Mouse (Mus musculus) left cerebral cortex, postnatal 10 days (tissue): Measurements from ENCODE around the gene Vmn2r86. TPM values are rescaled to one million over a fixed set of nuclear protein-coding genes. Genes with fewer than 3 reads are reported as not detected.
"Not testable (repeated sequence)": the region's sequence is repeated elsewhere in the genome, so short reads cannot be mapped to it uniquely, and the experiment has no call there.

Source experiments
- DNase-seq, 2 experiments: peaks; one replicate each; pipeline ENCODE4 v3.0.0; 2021 to 2022; ENCODE audit warnings: low spot score in 2 of 2, mixed read lengths in 1 of 2; ENCODE audit errors: extremely low spot score in 1 of 2
- intact Hi-C: fragments of 180-260 bp; cut with DNase I; formaldehyde crosslinking; loops from one replicate; pipeline ENCODE4 v1.15.1; 2025
- total RNA-seq, 2 experiments: library from RNA; stranded (reverse); gene quantifications; 2 replicates each; pipeline ENCODE4 v1.2.3; 2021

Vmn2r86 gene
- total RNA-seq = under 1 TPM; 0.17 to 0.30 TPM

DNA sequence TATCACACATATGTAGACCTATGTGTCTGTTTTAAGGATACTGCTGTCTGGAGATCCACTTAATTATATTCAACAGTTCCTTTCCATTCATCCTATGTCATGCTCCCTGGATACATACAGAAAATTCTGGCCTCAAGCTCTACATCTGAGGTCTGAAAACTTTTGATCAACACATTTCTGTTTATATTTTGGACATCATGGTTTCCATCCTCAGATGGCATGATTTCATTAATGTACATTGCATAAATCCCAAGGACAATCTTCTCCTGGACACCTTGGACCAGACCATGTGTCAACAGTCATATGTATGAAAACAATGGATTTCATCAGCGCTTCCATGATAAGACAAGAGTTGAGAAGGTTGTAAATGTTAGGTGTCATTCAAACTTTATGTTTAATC lies at the start of gene Vmn2r86:
Gene Vmn2r86, minus strand, starts transcription at position 101 of the 400 bp plus-strand sequence.
- intact Hi-C loops, DNase-seq: not testable (repeated sequence)

DNA sequence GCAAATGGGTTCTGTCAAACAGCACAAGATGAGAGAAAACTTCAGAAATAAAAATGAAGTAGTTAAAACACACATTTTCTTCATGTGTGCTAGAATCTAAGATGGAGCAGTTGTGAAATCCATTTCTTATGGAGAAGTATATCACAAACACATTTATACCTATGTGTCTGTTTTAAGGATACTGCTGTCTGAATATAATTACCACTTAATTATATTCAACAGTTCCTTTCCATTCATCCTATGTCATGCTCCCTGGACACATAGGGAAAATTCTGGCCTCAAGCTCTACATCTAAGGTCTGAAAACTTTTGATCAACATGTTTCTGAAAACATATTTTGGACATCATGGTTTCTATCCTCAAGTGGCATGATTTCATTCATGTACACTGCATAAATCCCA lies 41.4 kb upstream of the Vmn2r86 start, which contains the start of gene Vmn2r87:
Gene Vmn2r87, minus strand, starts transcription at position 101 of the 400 bp plus-strand sequence.
- DNase-seq = no peak
- intact Hi-C loops = no loop called here

GRCm38 (mm10) chr10:130470311-130470760 lies 14.5 kb upstream of the Vmn2r86 start:
- DNase-seq = peak; percentile 1 to 48
- intact Hi-C loops = no loop called here

- intact Hi-C loops = no loop called here
- DNase-seq = peak in 1 of 2 experiments; percentile 17
Observed at GRCm38 (mm10) chr10:130444776-130445175, 11.1 kb downstream of the Vmn2r86 start.

- DNase-seq, intact Hi-C loops: not testable (repeated sequence)
Observed at GRCm38 (mm10) chr10:130434185-130434898, 21.5 kb downstream of the Vmn2r86 start.

DNA sequence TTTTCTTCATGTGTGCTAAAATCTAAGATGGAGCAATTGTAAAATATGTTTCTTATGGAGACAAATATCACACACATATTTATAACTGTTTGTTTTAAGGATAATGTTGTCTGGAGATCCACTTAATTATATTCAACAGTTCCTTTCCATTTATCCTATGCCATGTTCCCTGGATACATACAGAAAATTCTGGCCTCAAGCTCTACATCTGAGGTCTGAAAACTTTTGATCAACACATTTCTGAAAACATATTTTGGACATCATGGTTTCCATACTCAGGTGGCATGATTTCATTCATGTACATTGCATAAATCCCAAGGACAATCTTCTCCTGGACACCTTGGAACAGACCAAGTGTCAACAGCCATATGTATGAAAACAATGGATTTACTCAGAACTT lies 26.2 kb downstream of the Vmn2r86 start, which contains the start of gene Vmn2r85:
Gene Vmn2r85, minus strand, starts transcription at position 101 of the 400 bp plus-strand sequence.
- DNase-seq, intact Hi-C loops: not testable (repeated sequence)

- DNase-seq = not testable (repeated sequence)
Observed at GRCm38 (mm10) chr10:130422368-130422767, 33.5 kb downstream of the Vmn2r86 start.

DNA sequence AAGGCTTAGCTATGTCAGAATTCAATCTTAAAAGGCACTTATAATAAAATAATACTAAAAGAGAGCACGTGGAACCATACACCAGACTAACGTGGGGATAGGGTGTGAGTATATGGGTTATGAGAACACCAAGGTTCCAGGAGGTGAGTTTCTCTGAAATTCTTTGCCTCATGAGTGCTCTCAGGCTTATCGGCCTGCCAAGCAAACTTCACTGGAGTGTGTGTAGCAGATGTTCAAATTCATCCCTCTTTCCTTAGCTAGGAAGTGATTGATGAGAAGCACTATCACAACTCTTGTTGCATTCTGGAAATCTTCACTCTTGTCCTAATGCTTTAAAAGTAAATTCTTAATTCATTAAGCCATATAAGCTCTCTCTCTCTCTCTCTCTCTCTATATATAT lies 35.4 kb downstream of the Vmn2r86 start:
- no peak for DNase-seq
- intact Hi-C loops = no loop called here

More at GRCm38 (mm10) chr10:130422368-130422767, 33.5 kb downstream of the Vmn2r86 start:
- intact Hi-C loops = not testable (repeated sequence)

DNA sequence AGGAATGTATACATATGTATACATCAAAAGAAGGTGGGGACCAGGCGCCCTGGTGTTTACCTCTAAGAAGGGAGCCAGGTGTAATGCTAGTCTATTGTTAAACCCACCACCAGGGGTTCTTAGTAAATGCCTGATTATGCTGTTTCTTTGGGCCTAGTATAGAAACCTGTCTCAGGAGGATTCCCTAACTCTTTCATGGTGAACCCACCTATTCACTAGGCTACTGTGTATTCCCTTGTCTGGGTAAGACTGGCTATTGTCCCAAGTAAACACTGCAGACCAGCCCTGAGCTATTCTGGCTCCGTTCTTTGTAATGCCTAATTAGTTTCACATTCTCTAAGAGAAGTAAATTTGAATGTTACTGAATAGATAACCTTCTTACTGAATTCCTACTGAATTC lies 35.9 kb downstream of the Vmn2r86 start:
- DNase-seq, intact Hi-C loops: not testable (repeated sequence)

- intact Hi-C loops, DNase-seq: not testable (repeated sequence)
Observed at GRCm38 (mm10) chr10:130416352-130416751, 39.5 kb downstream of the Vmn2r86 start.

DNA sequence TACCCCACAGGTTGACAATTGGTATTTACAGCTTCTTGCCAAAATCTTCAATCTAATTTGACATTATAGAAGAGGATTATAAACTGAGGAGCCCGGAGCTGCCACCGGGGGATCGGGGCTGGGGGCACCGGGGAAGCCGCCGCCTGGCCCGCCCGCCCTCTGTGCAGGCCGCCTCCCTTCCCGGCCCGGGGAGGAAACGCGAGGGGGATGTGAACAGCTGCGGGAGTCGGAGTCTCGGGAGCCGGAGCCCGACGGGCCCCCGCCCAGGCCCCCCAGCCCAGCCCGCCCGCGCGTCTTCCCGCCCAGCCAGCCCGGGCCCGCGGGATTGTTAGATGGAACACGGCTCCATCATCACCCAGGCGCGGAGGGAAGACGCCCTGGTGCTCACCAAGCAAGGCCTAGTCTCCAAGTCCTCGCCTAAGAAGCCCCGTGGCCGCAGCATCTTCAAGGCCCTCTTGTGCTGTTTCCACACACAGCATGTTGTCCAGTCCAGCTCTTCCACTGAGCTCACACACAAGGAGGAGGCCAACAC lies 43.6 kb downstream of the Vmn2r86 start:
- intact Hi-C loops, DNase-seq: not testable (repeated sequence)

- no peak for DNase-seq
- intact Hi-C loops = no loop called here
Observed at GRCm38 (mm10) chr10:130394232-130394631, 61.6 kb downstream of the Vmn2r86 start, which contains the start of gene Vmn2r84. Gene Vmn2r84 (minus strand): TSS chr10:130394332.

Other genes with a start within 250 kb of the Vmn2r86 start
- gene Olfr827, start 241.6 kb downstream of the Vmn2r86 start, total RNA-seq = not detected
- gene Neurod4, start 175.8 kb downstream of the Vmn2r86 start, total RNA-seq = under 1 TPM in 1 of 2 experiments, not detected in 1; 0.19 TPM
- gene Tespa1, start 133.2 kb downstream of the Vmn2r86 start, total RNA-seq = 1 to 10 TPM; 1.8 to 2.4 TPM
- gene Vmn2r84, start 61.7 kb downstream of the Vmn2r86 start, total RNA-seq = under 1 TPM; 0.17 to 0.32 TPM
- under 1 TPM; 0.60 to 0.75 TPM for gene Vmn2r85, start 26.3 kb downstream of the Vmn2r86 start, total RNA-seq
- gene Vmn2r87, start 41.3 kb upstream of the Vmn2r86 start, total RNA-seq = under 1 TPM; 0.39 to 0.86 TPM